Mouse (Mus musculus): ENCODE measurements at regions not wholly inside any gene's neighbourhood (a gene's known extent, or its start where the extent isn't known, plus 50 kb on each side); places are given as distances from the start of the nearest gene placed in this dataset.

GRCm38 (mm10) chr2:21129621-21130020 is 75.5 kb downstream of the Enkur start:
- DNase-seq: no peak

- DNase-seq: no peak
These were observed 78.6 kb downstream of the Enkur start for GRCm38 (mm10) chr2:21126531-21126930.

GRCm38 (mm10) chr2:21122421-21122820 is 82.7 kb downstream of the Enkur start:
- no peak for DNase-seq

GRCm38 (mm10) chr2:21121663-21122062 is 83.5 kb downstream of the Enkur start:
- no peak for DNase-seq

GRCm38 (mm10) chr2:21116817-21117216 is 88.3 kb downstream of the Enkur start:
- DNase-seq: peak; percentile 32

GRCm38 (mm10) chr2:21111527-21111926 is 93.6 kb downstream of the Enkur start:
- DNase-seq: no peak

- no peak for DNase-seq
These were observed 104.8 kb downstream of the Enkur start for GRCm38 (mm10) chr2:21100248-21100808.

- DNase-seq: peak; percentile 74
These were observed 113.8 kb downstream of the Enkur start for GRCm38 (mm10) chr2:21091058-21091971.

GRCm38 (mm10) chr2:21085517-21085916 is 116.8 kb upstream of the Arhgap21 start:
- no peak for DNase-seq

GRCm38 (mm10) chr2:21067292-21067850 is 98.7 kb upstream of the Arhgap21 start:
- no peak for DNase-seq

- DNase-seq: peak; percentile 13
These were observed 91.6 kb upstream of the Arhgap21 start for GRCm38 (mm10) chr2:21060347-21060650.

- DNase-seq: no peak
These were observed 91.1 kb upstream of the Arhgap21 start for GRCm38 (mm10) chr2:21059618-21060346.

- DNase-seq: peak; percentile 8
These were observed 90.3 kb upstream of the Arhgap21 start for GRCm38 (mm10) chr2:21058940-21059339.

GRCm38 (mm10) chr2:21056450-21057210 is 87.9 kb upstream of the Arhgap21 start:
- no peak for DNase-seq

GRCm38 (mm10) chr2:21055416-21055815 is 86.7 kb upstream of the Arhgap21 start:
- no peak for DNase-seq

GRCm38 (mm10) chr2:21054325-21055082 is 85.8 kb upstream of the Arhgap21 start:
- DNase-seq: peak; percentile 55

- DNase-seq: peak; percentile 78
These were observed 84.9 kb upstream of the Arhgap21 start for GRCm38 (mm10) chr2:21053596-21053995.

- no peak for DNase-seq
These were observed 80.3 kb upstream of the Arhgap21 start for GRCm38 (mm10) chr2:21048996-21049395.

GRCm38 (mm10) chr2:21048226-21048625 is 79.5 kb upstream of the Arhgap21 start:
- no peak for DNase-seq

- DNase-seq: no peak
These were observed 77.9 kb upstream of the Arhgap21 start for GRCm38 (mm10) chr2:21046503-21047116.

GRCm38 (mm10) chr2:21044781-21045180 is 76.1 kb upstream of the Arhgap21 start:
- DNase-seq: no peak

All from right cerebral cortex, adult 18-20 months (tissue).